In the genomic region with DNA sequence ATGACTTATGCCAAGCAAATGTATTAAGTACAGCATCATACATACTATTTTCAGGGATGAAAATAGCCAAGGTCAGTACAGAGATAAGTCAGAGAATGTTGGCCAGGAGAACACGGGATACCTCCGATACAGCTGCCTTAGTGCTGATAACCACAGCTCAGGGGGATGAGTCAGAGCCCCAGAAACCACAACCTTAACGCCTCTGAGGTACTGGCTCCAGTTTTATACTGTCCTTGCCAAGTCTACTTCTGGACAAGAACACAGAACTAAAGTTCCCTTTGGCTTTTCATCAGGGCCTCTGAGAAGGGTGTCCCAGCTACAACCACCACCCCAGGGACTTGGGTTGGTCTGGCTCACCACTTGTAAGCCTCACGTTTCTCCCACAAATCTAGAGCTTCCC, we compare ENCODE assay signal across 13 mouse cellular contexts. TPM values are rescaled to one million over a fixed set of nuclear protein-coding genes. Genes with fewer than 3 reads are reported as not detected.
DNase-seq lines count a peak whose midpoint lies in the region; ATAC-seq and TF ChIP-seq lines count a peak whose summit lies in the region.
"Had no signal": no experiment of that assay in that cellular context is flagged by ENCODE, and none has a peak within 500 bp of the region (broad histone marks: within the 10 kb centered on the region; RNA-seq: fewer than 3 reads in every experiment).

No protein-coding gene starts in this region.

- H3K79me2 ChIP-seq in CH12.LX (replicated peaks; ENCODE audit: control insufficient read depth, extremely low read depth, insufficient read depth, poor library complexity, severe bottlenecking), result no peaks in the 10 kb centered on the region

- H3K4me3 ChIP-seq in CH12.LX (replicated peaks in 1 of 3; ENCODE audit: low read depth in 2 of 3, low read length in 2 of 3, poor library complexity in 1 of 3), result no peak overlapping the region
- no peak overlapping the region for H3K4me3 ChIP-seq in heart, embryonic 13.5 days
- H3K4me3 ChIP-seq in liver, embryonic 15.5 days (replicated peaks), result no peak overlapping the region
- no peak overlapping the region for H3K4me3 ChIP-seq in midbrain, postnatal 0 days (ENCODE audit: low read depth, low read length)
- no peak overlapping the region for H3K4me3 ChIP-seq in forebrain, embryonic 16.5 days (replicated peaks; ENCODE audit: low read length)
- H3K4me3 ChIP-seq: layer of hippocampus, adult 2 months; limb, embryonic 13.5 days had no signal

- in situ Hi-C loops in CH12.LX (cut with MboI; ENCODE audit: low pct_ligation_motif_present, low pct_unique_long_range_greater_than_20kb, low sequenced_read_pairs), result no loop called here

- no peak for TF ChIP-seq CTCF in CH12.LX (conservative IDR thresholded peaks at IDR 0.05 in 1 of 2, IDR thresholded peaks at IDR 0.05 in 1 of 2; ENCODE audit: low read depth in 2 of 2, low read length in 2 of 2)
- no peak for TF ChIP-seq CTCF in midbrain, postnatal 0 days (IDR thresholded peaks at IDR 0.05)

- no peak overlapping the region for H3K9ac ChIP-seq in CH12.LX (ENCODE audit: insufficient read depth, low read depth)
- no peak overlapping the region for H3K9ac ChIP-seq in heart, embryonic 13.5 days
- no peak overlapping the region for H3K9ac ChIP-seq in liver, embryonic 15.5 days
- no peak overlapping the region for H3K9ac ChIP-seq in midbrain, postnatal 0 days (replicated peaks; ENCODE audit: low read length, poor library complexity, severe bottlenecking)
- H3K9ac ChIP-seq in forebrain, embryonic 16.5 days (replicated peaks; ENCODE audit: low read depth, low read length), result no peak overlapping the region
- H3K9ac ChIP-seq: limb, embryonic 13.5 days had no signal

- ATAC-seq in heart, embryonic 13.5 days (ENCODE audit: extremely low read depth, insufficient number of reproducible peaks, low FRiP score, low TSS enrichment), result no peak
- peak; percentile 57; the same call in 1 of the 2 replicates for ATAC-seq in liver, embryonic 15.5 days (ENCODE audit: insufficient read depth)
- no peak for ATAC-seq in midbrain, postnatal 0 days (ENCODE audit: low FRiP score)
- ATAC-seq in forebrain, embryonic 16.5 days, result no peak

- no peak overlapping the region for H3K4me2 ChIP-seq in CH12.LX (ENCODE audit: insufficient read depth, low read depth, poor library complexity, severe bottlenecking)
- H3K4me2 ChIP-seq in heart, embryonic 13.5 days, result no peak overlapping the region
- H3K4me2 ChIP-seq in liver, embryonic 15.5 days, result no peak overlapping the region
- no peak overlapping the region for H3K4me2 ChIP-seq in midbrain, postnatal 0 days (ENCODE audit: low read depth, low read length, poor library complexity, severe bottlenecking)
- no peak overlapping the region for H3K4me2 ChIP-seq in forebrain, embryonic 16.5 days (ENCODE audit: low read length)
- H3K4me2 ChIP-seq: limb, embryonic 13.5 days had no signal

- no peak overlapping the region for H3K27ac ChIP-seq in CH12.LX (ENCODE audit: insufficient read depth, low read depth)
- H3K27ac ChIP-seq in heart, embryonic 13.5 days (replicated peaks), result peak overlapping the region; percentile 63
- H3K27ac ChIP-seq in liver, embryonic 15.5 days (replicated peaks), result no peak overlapping the region
- H3K27ac ChIP-seq in midbrain, postnatal 0 days (ENCODE audit: low read depth, low read length), result no peak overlapping the region
- H3K27ac ChIP-seq in forebrain, embryonic 16.5 days (ENCODE audit: low read length), result no peak overlapping the region
- H3K27ac ChIP-seq: layer of hippocampus, adult 2 months; limb, embryonic 13.5 days; macrophage had no signal

- WGBS in heart, embryonic 13.5 days, result 33% methylated on average over 4 of the region's 4 CpGs
- WGBS in liver, embryonic 15.5 days (ENCODE audit: insufficient replicate concordance), result 11% methylated on average over 4 of the region's 4 CpGs
- WGBS in midbrain, postnatal 0 days, result 89% methylated on average over 4 of the region's 4 CpGs
- 84% methylated on average over 4 of the region's 4 CpGs for WGBS in forebrain, embryonic 16.5 days

- dilution Hi-C loops in CH12.LX (cut with MboI; ENCODE audit: extremely low pct_ligation_motif_present, extremely low pct_unique_long_range_greater_than_20kb, low sequenced_read_pairs), result no loop called here

- peaks cover 28 to 54% of the 10 kb centered on the region in 2 experiments for H3K36me3 ChIP-seq in CH12.LX (replicated peaks in 1 of 2; ENCODE audit: control insufficient read depth in 1 of 2, insufficient read depth in 1 of 2, low read length in 1 of 2)
- peaks cover 43% of the 10 kb centered on the region for H3K36me3 ChIP-seq in heart, embryonic 13.5 days
- H3K36me3 ChIP-seq in liver, embryonic 15.5 days (replicated peaks), result peaks cover 36% of the 10 kb centered on the region
- peaks cover 35% of the 10 kb centered on the region for H3K36me3 ChIP-seq in midbrain, postnatal 0 days (ENCODE audit: insufficient read depth, low read length)
- H3K36me3 ChIP-seq in forebrain, embryonic 16.5 days (ENCODE audit: control insufficient read depth, insufficient read depth), result peaks cover 23% of the 10 kb centered on the region

- H3K9me3 ChIP-seq in CH12.LX (replicated peaks; ENCODE audit: low read length), result no peaks in the 10 kb centered on the region
- H3K9me3 ChIP-seq in heart, embryonic 13.5 days, result no peaks in the 10 kb centered on the region
- H3K9me3 ChIP-seq in liver, embryonic 15.5 days (replicated peaks), result no peaks in the 10 kb centered on the region
- no peaks in the 10 kb centered on the region for H3K9me3 ChIP-seq in midbrain, postnatal 0 days (ENCODE audit: low read length)
- H3K9me3 ChIP-seq in forebrain, embryonic 16.5 days (ENCODE audit: control insufficient read depth, low read length), result no peaks in the 10 kb centered on the region
- H3K9me3 ChIP-seq: limb, embryonic 13.5 days had no signal

- no peak for TF ChIP-seq RAD21 in CH12.LX (IDR thresholded peaks at IDR 0.05; ENCODE audit: low read depth, low read length)

- TF ChIP-seq EP300 in CH12.LX (IDR thresholded peaks at IDR 0.05; ENCODE audit: low read length), result no peak

- H3K4me1 ChIP-seq in CH12.LX (ENCODE audit: control insufficient read depth in 1 of 2, insufficient read depth in 2 of 2), result peaks cover 14 to 15% of the 10 kb centered on the region in 2 experiments; a peak in 3 of 4 replicates
- H3K4me1 ChIP-seq in heart, embryonic 13.5 days, result peaks cover 14% of the 10 kb centered on the region
- H3K4me1 ChIP-seq in liver, embryonic 15.5 days (replicated peaks), result peaks cover 9% of the 10 kb centered on the region; the same call in 1 of the 2 replicates
- H3K4me1 ChIP-seq in midbrain, postnatal 0 days (ENCODE audit: insufficient read depth, low read length), result no peaks in the 10 kb centered on the region
- no peaks in the 10 kb centered on the region for H3K4me1 ChIP-seq in forebrain, embryonic 16.5 days (replicated peaks; ENCODE audit: control insufficient read depth, insufficient read depth, low read length)
- H3K4me1 ChIP-seq: limb, embryonic 13.5 days had no signal

- peak; percentile 45 for DNase-seq in CH12.LX (ENCODE audit: extremely low read depth)
- peak; percentile 85 for DNase-seq in adrenal gland, adult (ENCODE audit: inconsistent age in 2 of 2, low spot score in 1 of 2)
- no peak for DNase-seq in kidney, adult 11 months
- no peak for DNase-seq in midbrain, postnatal 0 days (ENCODE audit: low spot score)
- DNase-seq: kidney, adult 18-20 months had no signal

- TF ChIP-seq POLR2A in CH12.LX (IDR thresholded peaks at IDR 0.05; ENCODE audit: low read depth, low read length), result no peak

- no peaks in the 10 kb centered on the region for H3K27me3 ChIP-seq in CH12.LX (replicated peaks)
- H3K27me3 ChIP-seq in heart, embryonic 13.5 days (replicated peaks), result no peaks in the 10 kb centered on the region
- no peaks in the 10 kb centered on the region for H3K27me3 ChIP-seq in liver, embryonic 15.5 days
- H3K27me3 ChIP-seq in midbrain, postnatal 0 days (ENCODE audit: insufficient read depth, low read length), result no peaks in the 10 kb centered on the region
- no peaks in the 10 kb centered on the region for H3K27me3 ChIP-seq in forebrain, embryonic 16.5 days (replicated peaks; ENCODE audit: control insufficient read depth, insufficient read depth, low read length)
- H3K27me3 ChIP-seq: limb, embryonic 13.5 days had no signal

RNA-seq across cellular contexts. Expression of a gene that starts 4.0 kb away (rescaled TPM):
- total RNA-seq in CH12.LX (2012; rRNA removed) (not detected in 2 replicates), CH12.LX (2014; rRNA removed) (not detected in 2 replicates)
- polyA plus RNA-seq in CH12.LX (2012; ENCODE audit: insufficient read length, low read depth), result not detected in 2 replicates
- polyA plus RNA-seq in heart, embryonic 13.5 days (2015; fragmentation: Nextera tagmentation; extraction: Ambion mirVana), result not detected in 2 replicates
- polyA plus RNA-seq in liver, embryonic 15.5 days (2015; fragmentation: Nextera tagmentation; extraction: Ambion mirVana), result not detected in 2 replicates
- 3.0 TPM in 1 of 2 replicates, not detected in the other for total RNA-seq in midbrain, postnatal 0 days (2014; rRNA removed)
- polyA plus RNA-seq in midbrain, postnatal 0 days (2015; fragmentation: Nextera tagmentation; extraction: Ambion mirVana), result not detected in 2 replicates
- polyA plus RNA-seq in forebrain, embryonic 16.5 days (2015; fragmentation: Nextera tagmentation; extraction: Ambion mirVana), result not detected in 2 replicates
- total RNA-seq: layer of hippocampus, adult 2 months had no signal
- polyA plus RNA-seq: brain, embryonic 14.5 days; hindbrain, embryonic 11.5 days; limb, embryonic 13.5 days; macrophage had no signal

RNA-seq across cellular contexts. Expression of a gene that starts 12.8 kb away (rescaled TPM):
- total RNA-seq in CH12.LX (2012; rRNA removed) (10.1 and 11.1 TPM in 2 replicates), CH12.LX (2014; rRNA removed) (12.9 and 15.3 TPM in 2 replicates)
- 12.4 and 14.8 TPM in 2 replicates for polyA plus RNA-seq in CH12.LX (2012; ENCODE audit: insufficient read length, low read depth)
- 14.1 and 14.8 TPM in 2 replicates for polyA plus RNA-seq in heart, embryonic 13.5 days (2015; fragmentation: Nextera tagmentation; extraction: Ambion mirVana)
- 6.8 and 7.5 TPM in 2 replicates for polyA plus RNA-seq in liver, embryonic 15.5 days (2015; fragmentation: Nextera tagmentation; extraction: Ambion mirVana)
- 81.8 and 102 TPM in 2 replicates for total RNA-seq in midbrain, postnatal 0 days (2014; rRNA removed)
- polyA plus RNA-seq in midbrain, postnatal 0 days (2015; fragmentation: Nextera tagmentation; extraction: Ambion mirVana), result 102 and 109 TPM in 2 replicates
- polyA plus RNA-seq in forebrain, embryonic 16.5 days (2015; fragmentation: Nextera tagmentation; extraction: Ambion mirVana), result 55.9 and 65.2 TPM in 2 replicates

RNA-seq across cellular contexts. Expression of a gene that starts 12.8 kb away (rescaled TPM):
- total RNA-seq in CH12.LX (2012; rRNA removed) (36.8 and 44.3 TPM in 2 replicates), CH12.LX (2014; rRNA removed) (51.7 and 52.2 TPM in 2 replicates)
- 49.4 and 51.7 TPM in 2 replicates for polyA plus RNA-seq in CH12.LX (2012; ENCODE audit: insufficient read length, low read depth)
- polyA plus RNA-seq in heart, embryonic 13.5 days (2015; fragmentation: Nextera tagmentation; extraction: Ambion mirVana), result 13.5 and 15.0 TPM in 2 replicates
- polyA plus RNA-seq in liver, embryonic 15.5 days (2015; fragmentation: Nextera tagmentation; extraction: Ambion mirVana), result 11.0 and 12.0 TPM in 2 replicates
- total RNA-seq in midbrain, postnatal 0 days (2014; rRNA removed), result 24.7 and 35.2 TPM in 2 replicates
- 24.1 and 26.0 TPM in 2 replicates for polyA plus RNA-seq in midbrain, postnatal 0 days (2015; fragmentation: Nextera tagmentation; extraction: Ambion mirVana)
- polyA plus RNA-seq in forebrain, embryonic 16.5 days (2015; fragmentation: Nextera tagmentation; extraction: Ambion mirVana), result 37.3 and 38.9 TPM in 2 replicates

RNA-seq across cellular contexts. Expression of a gene that starts 41.2 kb away (rescaled TPM):
- total RNA-seq in CH12.LX (2012; rRNA removed) (1,038 and 1,073 TPM in 2 replicates), CH12.LX (2014; rRNA removed) (1,568 and 1,693 TPM in 2 replicates)
- polyA plus RNA-seq in CH12.LX (2012; ENCODE audit: insufficient read length, low read depth), result 1,281 and 1,367 TPM in 2 replicates
- polyA plus RNA-seq in heart, embryonic 13.5 days (2015; fragmentation: Nextera tagmentation; extraction: Ambion mirVana), result 385 and 447 TPM in 2 replicates
- polyA plus RNA-seq in liver, embryonic 15.5 days (2015; fragmentation: Nextera tagmentation; extraction: Ambion mirVana), result 263 and 326 TPM in 2 replicates
- total RNA-seq in midbrain, postnatal 0 days (2014; rRNA removed), result 269 and 303 TPM in 2 replicates
- polyA plus RNA-seq in midbrain, postnatal 0 days (2015; fragmentation: Nextera tagmentation; extraction: Ambion mirVana), result 441 and 472 TPM in 2 replicates
- 536 and 561 TPM in 2 replicates for polyA plus RNA-seq in forebrain, embryonic 16.5 days (2015; fragmentation: Nextera tagmentation; extraction: Ambion mirVana)

Comparison
In these comparisons a context has a peak if more than half of its experiments do, and no peak if none do; other contexts are left out.
1. DNase-seq: peak in CH12.LX (single experiment) and adrenal gland, adult (2 of 2); none in kidney, adult 11 months (single experiment) and midbrain, postnatal 0 days (single experiment).